Mouse (Mus musculus) midbrain, embryonic 13.5 days (tissue): ENCODE measurements around the gene Bach2. TPM values are rescaled to one million over a fixed set of nuclear protein-coding genes. Genes with fewer than 3 reads are reported as not detected.
A peak's percentile ranks its signal among the peaks of the same experiment; 100 is the strongest.

Experiments used
- ATAC-seq: fragments of 200-750 bp; cut with Nextera tagmentation; 2 replicates; pipeline ENCODE4 v1.8.0; 2017; ENCODE audit warnings: mild to moderate bottlenecking, moderate TSS enrichment, moderate library complexity
- H3K27ac ChIP-seq: fragments of 300-500 bp; sonication (generic); 2 replicates; pipeline ENCODE4 v1.5.1; 2015; ENCODE audit warnings: inconsistent platforms, mild to moderate bottlenecking, moderate library complexity
- H3K27me3 ChIP-seq: fragments of 300-500 bp; sonication (generic); 2 replicates; pipeline ENCODE4 v1.6.1; 2015; ENCODE audit warnings: mild to moderate bottlenecking, inconsistent platforms
- H3K36me3 ChIP-seq: fragments of 300-500 bp; sonication (generic); 2 replicates; pipeline ENCODE4 v1.6.1; 2015; ENCODE audit warnings: mild to moderate bottlenecking, inconsistent platforms
- H3K4me1 ChIP-seq: fragments of 300-500 bp; sonication (generic); replicated peaks from 2 replicates; pipeline ENCODE4 v1.6.1; 2015; ENCODE audit warnings: inconsistent platforms
- H3K4me2 ChIP-seq: fragments of 300-500 bp; sonication (generic); replicated peaks from 2 replicates; pipeline ENCODE4 v1.6.1; 2015; ENCODE audit warnings: moderate library complexity, mild to moderate bottlenecking, inconsistent platforms
- H3K4me3 ChIP-seq: fragments of 300-500 bp; sonication (generic); replicated peaks from 2 replicates; pipeline ENCODE4 v1.5.1; 2015; ENCODE audit warnings: mild to moderate bottlenecking, inconsistent platforms
- H3K9ac ChIP-seq: fragments of 300-500 bp; sonication (generic); replicated peaks from 2 replicates; pipeline ENCODE4 v1.6.1; 2015; ENCODE audit warnings: mild to moderate bottlenecking, inconsistent platforms
- H3K9me3 ChIP-seq: fragments of 300-500 bp; sonication (generic); 2 replicates; pipeline ENCODE4 v1.6.1; 2016; ENCODE audit warnings: mild to moderate bottlenecking, inconsistent platforms
- WGBS: fragments of 180-500 bp; shearing (Covaris S2); methylation state at CpG from one replicate; pipeline ENCODE4 v1.1.7; 2015; 5-methylcytosine and 5-hydroxymethylcytosine counted together
- polyA plus RNA-seq: library from polyadenylated mRNA; unstranded; fragments of >200 nt; fragmentation: Nextera tagmentation; extraction: Ambion mirVana; gene quantifications from 2 replicates; pipeline ENCODE4 v1.2.1, GENCODE M21; 2015

Gene Bach2
- polyA plus RNA-seq, 1 experiment from 2014 or later, result 22.7 TPM

DNA sequence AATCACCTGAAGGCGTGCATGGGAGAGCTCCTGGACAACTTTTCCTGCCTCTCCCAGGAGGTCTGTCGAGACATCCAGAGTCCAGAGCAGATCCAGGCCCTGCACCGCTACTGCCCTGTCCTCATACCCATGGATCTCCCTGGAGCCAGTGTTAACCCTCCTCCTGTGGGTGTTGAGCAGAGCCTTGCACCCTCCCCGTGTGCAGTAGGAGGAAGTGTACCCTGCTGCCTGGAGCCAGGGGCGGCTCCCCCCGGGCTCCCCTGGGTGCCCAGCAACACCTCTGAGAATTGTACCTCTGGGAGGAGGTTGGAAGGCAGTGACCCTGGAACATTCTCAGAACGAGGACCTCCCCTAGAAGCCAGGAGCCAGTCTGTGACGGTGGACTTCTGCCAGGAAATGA, 341.2 kb downstream of the Bach2 start:
- ATAC-seq, result no peak
- Histone ChIP-seq H3K4me1 (peaks cover 9% of the 10 kb centered on the region), H3K9me3 (no peaks in the 10 kb centered on the region), H3K9ac (no peak overlapping the region), H3K27me3 (no peaks in the 10 kb centered on the region), H3K27ac (no peak overlapping the region), H3K36me3 (peaks cover 28% of the 10 kb centered on the region), H3K4me2 (no peak overlapping the region), H3K4me3 (no peak overlapping the region)
- WGBS, result 90% methylated on average over 8 of the region's 8 CpGs

DNA sequence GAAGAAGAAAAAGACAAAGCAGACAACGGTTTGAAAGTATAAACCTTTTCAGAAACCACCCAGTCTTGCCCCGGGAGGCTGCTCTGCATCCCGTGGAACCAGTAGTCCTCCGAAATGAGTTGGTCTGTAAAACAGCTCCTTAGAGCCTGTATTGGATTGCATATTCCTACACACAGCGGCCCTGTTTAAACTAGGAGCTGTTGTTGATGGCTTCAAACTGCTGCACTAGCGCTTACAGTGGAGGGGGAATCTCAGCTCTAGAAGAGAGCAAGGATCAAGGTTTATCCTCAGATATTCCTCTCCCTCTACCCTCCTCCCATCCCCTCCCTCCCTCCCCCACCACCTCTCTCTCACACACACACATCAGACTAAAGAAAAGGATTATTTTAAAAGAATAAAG, 345.6 kb downstream of the Bach2 start:
- Histone ChIP-seq H3K4me1 (peaks cover 9% of the 10 kb centered on the region), H3K4me2 (no peak overlapping the region), H3K9me3 (no peaks in the 10 kb centered on the region), H3K9ac (no peak overlapping the region), H3K27me3 (no peaks in the 10 kb centered on the region), H3K4me3 (no peak overlapping the region), H3K27ac (no peak overlapping the region), H3K36me3 (peaks cover 12% of the 10 kb centered on the region)
- WGBS, result 64% methylated on average over 6 of the region's 6 CpGs
- ATAC-seq, result no peak

DNA sequence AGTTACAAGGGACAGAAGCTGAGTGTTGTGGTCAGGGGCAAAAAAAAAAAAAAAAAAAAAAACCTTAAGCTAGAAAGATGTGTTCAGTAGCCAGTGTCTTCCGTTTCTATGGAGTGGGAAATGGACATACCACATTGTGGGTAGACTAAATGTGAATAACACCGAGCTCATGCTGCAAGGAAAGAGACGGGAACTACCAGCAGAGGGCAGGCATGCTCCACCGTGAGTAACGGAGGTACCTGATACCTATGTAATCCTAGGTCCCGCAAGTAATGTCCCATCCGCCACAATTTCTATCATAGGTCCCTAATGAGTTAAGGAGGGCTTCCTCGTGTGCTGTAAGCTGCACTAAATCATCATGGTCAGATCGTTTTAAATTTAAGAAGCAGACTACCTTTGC, 348.0 kb downstream of the Bach2 start:
- Histone ChIP-seq H3K9me3 (no peaks in the 10 kb centered on the region), H3K36me3 (no peaks in the 10 kb centered on the region), H3K4me2 (no peak overlapping the region), H3K27me3 (no peaks in the 10 kb centered on the region), H3K9ac (no peak overlapping the region), H3K4me1 (peaks cover 5% of the 10 kb centered on the region), H3K4me3 (no peak overlapping the region), H3K27ac (no peak overlapping the region)
- WGBS, result 16% methylated on average over 9 of the region's 9 CpGs
- ATAC-seq, result no peak

DNA sequence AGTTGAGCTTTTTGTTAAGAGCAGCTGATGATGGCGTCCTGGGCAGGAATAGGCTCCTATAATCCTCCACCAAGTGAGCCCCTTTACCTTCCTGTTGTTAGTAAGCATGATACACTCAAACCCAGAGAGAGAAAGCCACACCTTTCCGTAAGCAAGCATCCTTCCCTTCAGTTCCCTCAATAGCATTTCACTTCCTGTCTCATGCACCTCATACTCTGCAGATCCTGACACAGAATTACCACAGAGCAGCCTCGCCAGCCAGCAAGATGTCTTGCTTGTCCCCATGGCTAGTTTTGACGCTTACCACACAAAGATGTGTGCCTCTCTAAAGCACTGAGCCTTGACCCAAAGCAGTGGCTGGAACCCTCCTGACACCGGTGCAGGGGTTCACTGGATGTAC, 348.9 kb downstream of the Bach2 start:
- ATAC-seq, result no peak
- Histone ChIP-seq H3K4me2 (no peak overlapping the region), H3K27me3 (no peaks in the 10 kb centered on the region), H3K4me1 (no peaks in the 10 kb centered on the region), H3K9ac (no peak overlapping the region), H3K9me3 (no peaks in the 10 kb centered on the region), H3K27ac (no peak overlapping the region), H3K36me3 (no peaks in the 10 kb centered on the region), H3K4me3 (no peak overlapping the region)
- 90% methylated on average over 5 of the region's 5 CpGs for WGBS

DNA sequence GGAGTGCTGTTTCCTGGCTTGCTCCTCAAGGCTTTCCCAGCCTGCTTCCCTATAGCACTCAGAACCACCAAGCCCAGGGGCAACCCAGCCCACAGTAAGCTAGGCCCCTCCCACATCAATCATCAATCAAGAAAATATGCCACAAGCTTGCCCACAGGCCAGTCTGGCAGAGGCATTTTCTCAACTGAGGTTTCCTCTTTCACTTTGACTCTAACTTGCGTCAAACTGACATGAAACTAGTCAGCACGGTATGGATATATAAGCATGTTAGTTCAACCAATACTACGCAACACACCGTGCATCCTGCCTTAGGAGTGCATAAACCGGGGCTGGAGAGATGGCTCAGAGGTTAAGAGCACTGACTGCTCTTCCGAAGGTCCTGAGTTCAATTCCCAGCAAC, 349.6 kb downstream of the Bach2 start:
- Histone ChIP-seq H3K9ac (no peak overlapping the region), H3K9me3 (no peaks in the 10 kb centered on the region)

DNA sequence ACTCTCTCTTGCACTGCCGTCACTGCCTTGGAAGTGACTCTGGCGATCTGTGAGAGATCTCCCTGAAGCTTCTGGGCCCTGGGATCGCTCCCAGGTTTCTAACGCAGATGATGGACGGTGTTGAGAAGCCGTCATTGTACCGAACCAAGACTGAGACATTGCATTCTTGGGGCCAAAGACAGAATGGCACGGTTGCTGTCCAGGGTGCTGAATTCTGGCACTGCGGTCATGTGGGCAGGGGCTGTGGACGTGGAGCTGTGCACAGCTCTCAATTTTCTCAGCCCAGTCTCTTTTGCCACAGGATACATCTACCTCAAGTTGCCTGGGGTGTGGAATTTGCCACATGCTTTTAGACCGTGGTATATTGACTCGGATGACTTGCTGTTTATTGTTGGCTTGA, 362.5 kb downstream of the Bach2 start:
- Histone ChIP-seq H3K27ac (no peak overlapping the region), H3K4me3 (no peak overlapping the region), H3K4me2 (no peak overlapping the region), H3K4me1 (no peaks in the 10 kb centered on the region), H3K9me3 (no peaks in the 10 kb centered on the region), H3K9ac (no peak overlapping the region), H3K27me3 (no peaks in the 10 kb centered on the region), H3K36me3 (no peaks in the 10 kb centered on the region)
- no peak for ATAC-seq
- WGBS, result 24% methylated on average over 12 of the region's 12 CpGs

More for the DNA sequence above, 349.6 kb downstream of the Bach2 start:
- Histone ChIP-seq H3K27me3 (no peaks in the 10 kb centered on the region), H3K4me1 (no peaks in the 10 kb centered on the region), H3K27ac (no peak overlapping the region), H3K4me2 (no peak overlapping the region), H3K36me3 (no peaks in the 10 kb centered on the region), H3K4me3 (no peak overlapping the region)
- WGBS, result 93% methylated on average over 6 of the region's 6 CpGs
- ATAC-seq, result no peak

DNA sequence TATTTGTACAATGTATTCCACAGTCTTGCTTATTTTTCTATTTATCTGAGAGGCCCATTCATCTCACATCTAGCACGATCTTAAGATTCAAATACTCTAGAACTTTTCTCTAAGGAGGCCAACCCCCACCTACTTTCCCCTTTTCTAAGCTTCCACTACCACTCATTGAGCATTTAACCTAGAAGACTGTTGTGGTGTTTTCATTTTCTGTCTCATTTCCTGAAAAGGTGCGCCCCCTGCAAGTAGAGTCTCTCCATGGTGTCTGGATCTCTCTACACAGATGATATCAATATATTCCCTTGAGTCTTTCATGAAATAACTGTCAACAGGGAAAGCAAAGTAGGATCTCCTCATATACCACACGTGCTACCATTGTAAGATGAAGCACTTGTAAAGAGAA, 364.1 kb downstream of the Bach2 start, which contains the start of gene Gja10:
Gene Gja10, minus strand, starts transcription at position 101 of the 400 bp plus-strand sequence.
- no peaks in the 10 kb centered on the region for H3K4me1 ChIP-seq
- no peaks in the 10 kb centered on the region for H3K27me3 ChIP-seq
- no peaks in the 10 kb centered on the region for H3K9me3 ChIP-seq
- no peaks in the 10 kb centered on the region for H3K36me3 ChIP-seq
- no peak for ATAC-seq
- no peak within 1 kb of the TSS for H3K9ac ChIP-seq
- no peak within 1 kb of the TSS for H3K4me2 ChIP-seq
- H3K27ac ChIP-seq, result no peak within 1 kb of the TSS
- H3K4me3 ChIP-seq, result no peak within 1 kb of the TSS
- 66% methylated on average over 3 of the region's 3 CpGs for WGBS

DNA sequence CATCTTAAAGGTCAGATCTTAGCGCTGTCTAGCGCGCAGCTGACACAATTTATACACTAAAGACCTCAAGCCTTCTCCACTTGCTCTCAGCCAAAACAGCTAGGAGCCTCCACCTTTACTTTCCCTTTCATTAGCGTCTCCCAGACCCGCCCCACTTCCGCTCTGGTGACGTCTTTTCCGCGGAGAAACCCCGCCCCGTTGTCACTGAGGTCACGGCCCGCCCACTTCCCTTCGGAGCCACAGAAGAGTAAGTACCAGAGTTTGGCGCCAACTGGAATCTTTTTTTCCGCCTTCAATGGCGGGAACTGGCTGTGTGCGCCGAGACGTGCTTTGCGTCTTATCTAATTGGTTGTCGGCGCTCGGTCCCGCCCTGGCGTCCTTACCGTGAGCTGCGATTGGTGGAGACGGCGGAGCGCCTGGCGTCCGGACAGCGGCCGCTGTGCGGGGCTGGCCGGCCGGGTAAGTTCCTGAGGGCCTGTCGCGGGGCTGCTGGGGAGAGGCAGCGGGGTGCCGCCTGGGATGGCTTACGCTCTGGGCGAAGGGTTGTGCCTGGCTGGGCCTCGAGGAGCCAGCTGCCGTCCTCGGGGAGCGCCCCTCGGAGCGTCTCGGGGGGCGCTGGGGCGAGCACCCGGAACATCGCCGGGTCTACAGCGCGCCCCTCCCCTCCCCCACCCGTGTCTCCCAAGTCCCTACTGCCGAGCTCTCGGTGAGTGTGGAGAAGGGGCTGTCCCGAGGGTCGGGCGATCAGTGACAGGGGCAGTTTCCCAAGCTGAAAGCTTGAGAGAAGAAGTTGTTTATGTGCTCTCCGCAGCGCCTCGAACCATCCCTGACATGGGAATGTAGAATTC, 376.7 kb downstream of the Bach2 start, which contains the start of gene Casp8ap2:
Gene Casp8ap2, plus strand, starts transcription at position 418 of the 848 bp plus-strand sequence.
- peak within 1 kb of the TSS; percentile 89 for H3K4me3 ChIP-seq
- H3K36me3 ChIP-seq, result no peaks in the 10 kb centered on the region
- no peaks in the 10 kb centered on the region for H3K9me3 ChIP-seq
- H3K4me2 ChIP-seq, result peak within 1 kb of the TSS; percentile 87
- WGBS, result under 1% methylated on average over 67 of the region's 67 CpGs
- H3K27ac ChIP-seq, result peak within 1 kb of the TSS; percentile 86
- H3K4me1 ChIP-seq, result peaks cover 22% of the 10 kb centered on the region
- peak within 1 kb of the TSS; percentile 81 for H3K9ac ChIP-seq
- ATAC-seq, result peak; percentile 100
- H3K27me3 ChIP-seq, result no peaks in the 10 kb centered on the region

DNA sequence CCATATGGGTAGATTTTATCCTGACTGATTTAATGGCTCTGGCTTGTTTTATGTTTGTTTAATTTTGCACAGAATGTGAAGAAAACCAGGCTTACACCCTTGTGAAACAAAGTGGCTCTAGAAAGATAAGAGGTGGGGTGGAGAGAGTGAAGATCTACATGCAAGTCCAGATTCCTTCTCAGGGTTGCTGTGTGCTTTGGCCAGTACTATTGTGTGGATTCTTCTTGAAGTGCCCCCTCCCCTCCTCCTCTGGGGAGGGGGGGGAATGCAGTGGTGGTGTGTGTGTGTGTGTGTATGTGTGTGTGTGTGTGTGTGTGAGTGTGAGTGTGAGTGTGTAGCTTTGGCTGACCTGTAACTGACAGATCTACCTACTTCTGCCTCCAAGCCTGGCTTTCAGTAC, 383.0 kb downstream of the Bach2 start:
- Histone ChIP-seq H3K36me3 (peaks cover 4% of the 10 kb centered on the region), H3K27ac (no peak overlapping the region), H3K27me3 (no peaks in the 10 kb centered on the region), H3K4me1 (peaks cover 12% of the 10 kb centered on the region), H3K4me3 (no peak overlapping the region), H3K9ac (no peak overlapping the region), H3K4me2 (no peak overlapping the region), H3K9me3 (no peaks in the 10 kb centered on the region)
- ATAC-seq, result no peak
